Mouse (Mus musculus): ENCODE measurements around the gene Lce1i. TPM values are rescaled to one million over a fixed set of nuclear protein-coding genes. Genes with fewer than 3 reads are reported as not detected.

Lce1i gene
- total RNA-seq (2012; rRNA removed): not detected in 2 replicates
- total RNA-seq (2014; rRNA removed): not detected in 2 replicates
- polyA plus RNA-seq (2012; ENCODE audit: insufficient read length, low read depth): not detected in 2 replicates

- Histone ChIP-seq H3K27ac (ENCODE audit: insufficient read depth, low read depth) (no peak within 1 kb of the TSS), H3K4me1 (ENCODE audit: control insufficient read depth in 1 of 2, insufficient read depth in 2 of 2) (no peaks in the 10 kb centered on the region), H3K27me3 (replicated peaks) (no peaks in the 10 kb centered on the region), H3K9me3 (replicated peaks; ENCODE audit: low read length) (no peaks in the 10 kb centered on the region), H3K79me2 (replicated peaks; ENCODE audit: control insufficient read depth, extremely low read depth, insufficient read depth, poor library complexity, severe bottlenecking) (no peaks in the 10 kb centered on the region), H3K9ac (ENCODE audit: insufficient read depth, low read depth) (no peak within 1 kb of the TSS), H3K4me3 (replicated peaks in 1 of 3; ENCODE audit: low read depth in 2 of 3, low read length in 2 of 3, poor library complexity in 1 of 3) (no peak within 1 kb of the TSS), H3K4me2 (ENCODE audit: insufficient read depth, low read depth, poor library complexity, severe bottlenecking) (no peak within 1 kb of the TSS), H3K36me3 (replicated peaks in 1 of 2; ENCODE audit: control insufficient read depth in 1 of 2, insufficient read depth in 1 of 2, low read length in 1 of 2) (no peaks in the 10 kb centered on the region)
- dilution Hi-C loops (cut with MboI; ENCODE audit: extremely low pct_ligation_motif_present, extremely low pct_unique_long_range_greater_than_20kb, low sequenced_read_pairs) (no loop called here), in situ Hi-C loops (cut with MboI; ENCODE audit: low pct_ligation_motif_present, low pct_unique_long_range_greater_than_20kb, low sequenced_read_pairs) (no loop called here)
- TF ChIP-seq POLR2A (IDR thresholded peaks at IDR 0.05; ENCODE audit: low read depth, low read length) (no peak), ELF1 (IDR thresholded peaks at IDR 0.05; ENCODE audit: low read depth, low read length) (no peak), HCFC1 (IDR thresholded peaks at IDR 0.05; ENCODE audit: low read depth, low read length) (no peak), KAT2A (IDR thresholded peaks at IDR 0.05; ENCODE audit: insufficient replicate concordance, low read length) (no peak), MXI1 (IDR thresholded peaks at IDR 0.05; ENCODE audit: low read depth, low read length) (no peak), RAD21 (IDR thresholded peaks at IDR 0.05; ENCODE audit: low read depth, low read length) (no peak), SMC3 (IDR thresholded peaks at IDR 0.05; ENCODE audit: low read depth, low read length) (no peak), ZKSCAN1 (IDR thresholded peaks at IDR 0.05; ENCODE audit: borderline replicate concordance, low read depth, low read length) (no peak), MAZ (IDR thresholded peaks at IDR 0.05; ENCODE audit: low read depth, low read length) (no peak), E2F4 (IDR thresholded peaks at IDR 0.05; ENCODE audit: insufficient replicate concordance, low read depth, low read length) (no peak), MAFK (IDR thresholded peaks at IDR 0.05; ENCODE audit: insufficient replicate concordance, low read length) (no peak), RCOR1 (conservative IDR thresholded peaks at IDR 0.05; ENCODE audit: low read depth, low read length) (no peak), USF2 (conservative IDR thresholded peaks at IDR 0.05; ENCODE audit: low read depth, low read length) (no peak)
- no peak for DNase-seq (ENCODE audit: extremely low read depth)
Measured at GRCm38 (mm10) chr3:92778799-92779198, at the start of gene Lce1i. Lce1i (minus strand) TSS chr3:92778899.

GRCm38 (mm10) chr3:92827108-92827507, 48.4 kb upstream of the Lce1i start, which contains the start of gene Kprp:
Kprp (minus strand) TSS chr3:92827247.
- DNase-seq (ENCODE audit: extremely low read depth): no peak
- Histone ChIP-seq H3K9me3 (replicated peaks; ENCODE audit: low read length) (no peaks in the 10 kb centered on the region), H3K4me3 (replicated peaks in 1 of 3; ENCODE audit: low read depth in 2 of 3, low read length in 2 of 3, poor library complexity in 1 of 3) (no peak within 1 kb of the TSS), H3K4me1 (ENCODE audit: control insufficient read depth in 1 of 2, insufficient read depth in 2 of 2) (peaks cover 0 to 4% of the 10 kb centered on the region in 2 experiments; a peak in 1 of 4 replicates), H3K36me3 (replicated peaks in 1 of 2; ENCODE audit: control insufficient read depth in 1 of 2, insufficient read depth in 1 of 2, low read length in 1 of 2) (no peaks in the 10 kb centered on the region), H3K79me2 (replicated peaks; ENCODE audit: control insufficient read depth, extremely low read depth, insufficient read depth, poor library complexity, severe bottlenecking) (no peaks in the 10 kb centered on the region), H3K9ac (ENCODE audit: insufficient read depth, low read depth) (no peak within 1 kb of the TSS), H3K27me3 (replicated peaks) (no peaks in the 10 kb centered on the region), H3K4me2 (ENCODE audit: insufficient read depth, low read depth, poor library complexity, severe bottlenecking) (no peak within 1 kb of the TSS), H3K27ac (ENCODE audit: insufficient read depth, low read depth) (no peak within 1 kb of the TSS)
- in situ Hi-C loops (cut with MboI; ENCODE audit: low pct_ligation_motif_present, low pct_unique_long_range_greater_than_20kb, low sequenced_read_pairs) (no loop called here), dilution Hi-C loops (cut with MboI; ENCODE audit: extremely low pct_ligation_motif_present, extremely low pct_unique_long_range_greater_than_20kb, low sequenced_read_pairs) (no loop called here)
- TF ChIP-seq ZMIZ1 (IDR thresholded peaks at IDR 0.05; ENCODE audit: low read depth, low read length): no peak
- no peak for TF ChIP-seq ZKSCAN1 (IDR thresholded peaks at IDR 0.05; ENCODE audit: borderline replicate concordance, low read depth, low read length)
- no peak for TF ChIP-seq CTCF (conservative IDR thresholded peaks at IDR 0.05 in 1 of 2, IDR thresholded peaks at IDR 0.05 in 1 of 2; ENCODE audit: low read depth in 2 of 2, low read length in 2 of 2)
- TF ChIP-seq USF1 (IDR thresholded peaks at IDR 0.05; ENCODE audit: low read depth, low read length): no peak
- no peak for TF ChIP-seq MAX (IDR thresholded peaks at IDR 0.05; ENCODE audit: low read length)
- no peak for TF ChIP-seq JUN (IDR thresholded peaks at IDR 0.05; ENCODE audit: insufficient read depth, low read depth, low read length)
- TF ChIP-seq USF2 (conservative IDR thresholded peaks at IDR 0.05; ENCODE audit: low read depth, low read length): no peak
- no peak for TF ChIP-seq CHD1 (IDR thresholded peaks at IDR 0.05; ENCODE audit: low read depth, low read length)
- TF ChIP-seq TBP (conservative IDR thresholded peaks at IDR 0.05; ENCODE audit: low read depth, low read length): no peak
- TF ChIP-seq MEF2A (IDR thresholded peaks at IDR 0.05; ENCODE audit: borderline replicate concordance, low read depth, low read length): no peak

Measured in CH12.LX (cell line).